Mouse (Mus musculus) hindbrain, embryonic 11.5 days (tissue): ENCODE results near the gene Lrrc73. TPM values are rescaled to one million over a fixed set of nuclear protein-coding genes. Genes with fewer than 3 reads are reported as not detected.
A peak's percentile ranks its signal among the peaks of the same experiment; 100 is the strongest.

Experiments
- ATAC-seq: fragments of 200-750 bp; cut with Nextera tagmentation; 2 replicates; pipeline ENCODE4 v1.8.0; 2017; ENCODE audit warnings: mild to moderate bottlenecking, moderate TSS enrichment, moderate library complexity; ENCODE audit not compliant: low FRiP score
- DNase-seq: peaks from one replicate; pipeline ENCODE4 v3.0.0-alpha.2; 2015; ENCODE audit warnings: low spot score
- H3K27ac ChIP-seq: fragments of 300-500 bp; sonication (generic); 2 replicates; pipeline ENCODE4 v1.5.1; 2014; ENCODE audit warnings: mild to moderate bottlenecking, low read depth, low read length
- H3K27me3 ChIP-seq: fragments of 300-500 bp; sonication (generic); 2 replicates; pipeline ENCODE4 v1.6.1; 2014; ENCODE audit warnings: mild to moderate bottlenecking, low read length, moderate library complexity, mixed read lengths; ENCODE audit not compliant: control insufficient read depth, insufficient read depth
- H3K36me3 ChIP-seq: fragments of 300-500 bp; sonication (generic); 2 replicates; pipeline ENCODE4 v1.6.1; 2014; ENCODE audit warnings: mild to moderate bottlenecking, low read length, moderate library complexity, mixed read lengths; ENCODE audit not compliant: control insufficient read depth, insufficient read depth
- H3K4me1 ChIP-seq: fragments of 300-500 bp; sonication (generic); replicated peaks from 2 replicates; pipeline ENCODE4 v1.6.1; 2014; ENCODE audit warnings: low read length, mixed read lengths; ENCODE audit not compliant: control insufficient read depth, insufficient read depth
- H3K4me2 ChIP-seq: fragments of 300-500 bp; sonication (generic); replicated peaks from 2 replicates; pipeline ENCODE4 v1.6.1; 2014; ENCODE audit warnings: mild to moderate bottlenecking, low read depth, low read length
- H3K4me3 ChIP-seq: fragments of 300-500 bp; sonication (generic); 2 replicates; pipeline ENCODE4 v1.5.1; 2014; ENCODE audit warnings: low read depth, low read length
- H3K9ac ChIP-seq: fragments of 300-500 bp; sonication (generic); 2 replicates; pipeline ENCODE4 v1.6.1; 2014; ENCODE audit warnings: low read depth, low read length
- H3K9me3 ChIP-seq: fragments of 300-500 bp; sonication (generic); 2 replicates; pipeline ENCODE4 v1.6.1; 2016; ENCODE audit warnings: low read length; ENCODE audit not compliant: control insufficient read depth
- WGBS: fragments of 180-500 bp; shearing (Covaris S2); extraction: QIAGEN DNeasy Blood & Tissue Kit; methylation state at CpG from one replicate; pipeline ENCODE4 v1.1.7; 2014; 5-methylcytosine and 5-hydroxymethylcytosine counted together
- polyA plus RNA-seq: library from polyadenylated mRNA; unstranded; fragments of >200 nt; fragmentation: Nextera tagmentation; extraction: Ambion mirVana; gene quantifications from 2 replicates; pipeline ENCODE4 v1.2.1, GENCODE M21; 2014

The Lrrc73 gene
- polyA plus RNA-seq, 1 experiment from 2014 or later, result 3.1 TPM

DNA sequence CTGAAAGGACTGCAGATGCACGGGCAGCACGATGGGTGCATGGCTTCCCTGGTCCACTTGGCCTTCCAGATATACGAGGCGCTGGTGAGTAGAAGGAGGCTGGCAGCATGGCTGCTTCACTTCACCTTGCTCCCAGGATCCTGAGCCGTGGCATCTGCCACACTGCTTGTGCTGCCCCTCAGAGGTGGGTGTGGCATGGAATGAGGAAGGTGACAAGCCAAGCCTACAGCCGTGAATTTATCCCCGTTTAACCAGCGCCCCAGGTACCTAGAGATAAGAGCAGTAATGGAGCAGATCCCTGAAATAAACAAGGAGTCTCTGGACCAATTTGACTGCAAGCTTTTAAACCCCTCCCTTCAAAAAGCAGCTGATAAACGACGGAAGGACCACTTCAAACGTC lies 11.9 kb upstream of the Lrrc73 start:
- H3K4me2 ChIP-seq, result no peak overlapping the region
- H3K27me3 ChIP-seq, result no peaks in the 10 kb centered on the region
- H3K9me3 ChIP-seq, result no peaks in the 10 kb centered on the region
- 86% methylated on average over 11 of the region's 11 CpGs for WGBS
- DNase-seq (no peak), ATAC-seq (no peak)
- H3K4me1 ChIP-seq, result no peaks in the 10 kb centered on the region; the same call in 1 of the 2 replicates
- H3K4me3 ChIP-seq, result no peak overlapping the region
- peaks cover 37% of the 10 kb centered on the region for H3K36me3 ChIP-seq
- H3K27ac ChIP-seq, result no peak overlapping the region
- no peak overlapping the region for H3K9ac ChIP-seq

DNA sequence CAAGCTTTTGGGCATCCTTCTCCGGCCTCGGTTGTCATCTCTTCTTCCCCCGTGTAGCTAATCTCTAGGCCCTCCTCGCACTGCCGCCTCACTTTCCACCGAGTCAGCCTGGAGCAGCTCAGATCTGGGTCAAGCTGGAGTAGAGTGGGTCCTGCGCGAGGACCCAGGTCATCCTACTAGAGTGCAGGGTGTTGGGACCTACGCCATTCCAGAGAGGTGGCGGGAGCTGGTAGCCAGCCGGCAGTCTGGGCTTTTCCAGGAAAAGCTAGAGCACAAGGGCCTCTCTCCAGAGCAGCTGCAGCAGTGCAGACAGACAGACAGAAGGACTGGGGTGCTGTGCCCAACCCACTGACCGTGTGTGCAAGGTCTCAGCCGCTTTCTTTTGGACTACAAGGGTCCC lies 11.1 kb upstream of the Lrrc73 start:
- no peak overlapping the region for H3K4me3 ChIP-seq
- DNase-seq (no peak), ATAC-seq (no peak)
- peaks cover 3% of the 10 kb centered on the region for H3K4me1 ChIP-seq
- H3K9ac ChIP-seq, result no peak overlapping the region
- H3K9me3 ChIP-seq, result no peaks in the 10 kb centered on the region
- H3K36me3 ChIP-seq, result peaks cover 33% of the 10 kb centered on the region
- H3K27ac ChIP-seq, result no peak overlapping the region
- H3K4me2 ChIP-seq, result no peak overlapping the region
- no peaks in the 10 kb centered on the region for H3K27me3 ChIP-seq
- WGBS, result 89% methylated on average over 13 of the region's 13 CpGs

DNA sequence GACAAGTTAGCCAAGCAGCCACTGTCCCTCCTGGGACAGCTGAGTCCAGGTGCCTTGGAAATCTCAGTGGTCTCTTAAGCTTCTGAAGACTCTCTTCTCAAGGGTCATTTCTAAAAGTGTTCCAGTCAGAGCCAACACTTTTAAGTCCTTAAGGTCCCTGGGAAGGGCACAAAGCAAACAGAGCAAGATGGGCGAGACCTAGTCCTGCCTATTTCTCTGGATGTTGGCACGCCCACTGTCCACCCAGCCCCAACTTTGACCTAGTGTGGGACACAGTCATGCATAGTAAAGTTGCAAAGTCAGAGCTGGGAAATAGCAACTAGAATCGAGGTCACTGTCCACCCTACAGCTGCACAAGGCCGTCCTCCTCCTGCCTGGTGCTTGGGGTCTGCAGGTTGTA lies 10.3 kb upstream of the Lrrc73 start:
- WGBS, result 87% methylated on average over 4 of the region's 4 CpGs
- no peak overlapping the region for H3K27ac ChIP-seq
- peaks cover 29% of the 10 kb centered on the region for H3K36me3 ChIP-seq
- DNase-seq (no peak), ATAC-seq (no peak)
- H3K27me3 ChIP-seq, result no peaks in the 10 kb centered on the region
- H3K4me1 ChIP-seq, result peaks cover 3% of the 10 kb centered on the region
- H3K9me3 ChIP-seq, result no peaks in the 10 kb centered on the region
- no peak overlapping the region for H3K4me3 ChIP-seq
- no peak overlapping the region for H3K4me2 ChIP-seq
- H3K9ac ChIP-seq, result no peak overlapping the region

DNA sequence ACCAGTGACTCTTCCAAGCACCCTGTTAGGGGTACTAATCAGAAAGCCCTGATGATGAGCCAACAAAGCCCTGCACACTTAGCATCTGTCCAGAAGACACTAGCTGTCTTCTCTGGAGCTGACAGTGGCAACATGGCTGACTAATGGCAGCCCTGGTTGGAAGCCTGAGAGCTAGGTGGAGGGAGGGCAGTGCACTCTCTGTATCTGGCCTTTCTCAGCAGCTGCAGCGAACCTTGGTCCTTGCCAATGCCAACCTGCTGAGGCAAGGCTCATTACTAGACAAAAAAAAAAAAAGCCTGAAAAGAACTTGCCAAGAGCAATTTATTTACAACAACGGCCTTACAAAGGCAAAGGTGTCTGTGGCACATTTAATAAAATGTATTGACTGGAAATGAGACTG lies 9.7 kb upstream of the Lrrc73 start:
- Histone ChIP-seq H3K27ac (no peak overlapping the region), H3K4me3 (no peak overlapping the region), H3K36me3 (peaks cover 29% of the 10 kb centered on the region), H3K9me3 (no peaks in the 10 kb centered on the region), H3K27me3 (no peaks in the 10 kb centered on the region), H3K4me1 (peaks cover 5% of the 10 kb centered on the region), H3K9ac (no peak overlapping the region), H3K4me2 (no peak overlapping the region)
- DNase-seq (no peak), ATAC-seq (no peak)
- WGBS, result 89% methylated on average over 2 of the region's 2 CpGs

DNA sequence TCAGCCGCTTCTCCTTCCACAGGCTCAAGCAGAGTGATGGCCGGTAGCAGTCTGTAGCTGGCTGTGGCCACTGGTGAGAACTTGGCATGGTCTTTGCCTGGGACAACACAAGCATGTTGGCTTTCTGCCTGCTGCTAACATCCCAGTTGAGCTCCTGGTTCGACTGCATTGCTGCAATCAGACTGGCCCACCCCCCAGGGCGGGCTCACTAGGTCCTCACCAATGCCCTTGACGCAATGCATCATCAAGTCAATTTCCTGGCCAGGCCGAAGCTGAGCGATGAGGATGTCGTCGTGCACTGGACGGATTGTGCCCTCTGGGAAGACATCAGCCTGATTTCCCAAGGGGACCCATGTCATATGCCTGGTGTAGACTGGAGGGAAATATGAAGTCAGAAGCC lies 8.8 kb upstream of the Lrrc73 start:
- H3K27ac ChIP-seq, result no peak overlapping the region
- DNase-seq (peak; percentile 10), ATAC-seq (no peak)
- peaks cover 7% of the 10 kb centered on the region for H3K4me1 ChIP-seq
- H3K36me3 ChIP-seq, result peaks cover 29% of the 10 kb centered on the region
- 85% methylated on average over 10 of the region's 10 CpGs for WGBS
- no peak overlapping the region for H3K4me2 ChIP-seq
- no peaks in the 10 kb centered on the region for H3K9me3 ChIP-seq
- no peak overlapping the region for H3K9ac ChIP-seq
- H3K4me3 ChIP-seq, result no peak overlapping the region
- H3K27me3 ChIP-seq, result no peaks in the 10 kb centered on the region

DNA sequence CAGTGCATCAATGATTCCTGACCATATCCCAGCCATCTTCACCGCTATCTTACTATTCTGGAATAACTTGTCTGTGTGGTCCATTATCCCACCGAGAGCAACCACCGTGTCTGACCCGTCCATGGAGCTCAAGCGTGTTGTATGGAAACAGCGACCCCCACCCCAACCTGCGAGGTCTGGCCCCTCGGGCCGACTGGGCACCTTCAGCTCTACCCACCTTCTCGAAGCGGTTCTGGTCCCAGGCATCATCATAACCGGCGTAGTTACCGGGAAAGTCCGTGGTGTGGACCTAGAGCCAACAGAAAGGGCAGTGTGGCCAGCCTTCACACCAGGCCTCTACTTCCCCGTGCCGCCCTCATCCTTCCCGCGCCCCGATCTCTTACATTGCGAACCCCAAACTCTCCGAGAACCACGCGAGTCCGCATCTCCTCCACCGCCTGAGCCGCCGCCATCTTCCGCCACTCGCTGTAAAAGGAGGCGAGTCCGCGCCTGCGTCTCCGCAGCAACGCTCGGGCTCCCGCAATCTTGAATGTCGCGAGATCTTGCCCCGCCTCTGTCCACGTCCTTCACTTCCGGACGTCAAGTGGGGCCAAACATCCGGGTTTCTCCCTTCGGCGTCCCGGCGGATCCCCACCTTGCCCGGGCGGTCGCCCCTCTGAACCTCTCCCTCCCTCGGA lies 5.7 kb upstream of the Lrrc73 start, which contains the start of the genes Polr1c and Yipf3:
Gene Polr1c, minus strand, starts transcription at position 543 of the 677 bp plus-strand sequence.
Gene Yipf3, plus strand, starts transcription at position 569 of the 677 bp plus-strand sequence.
- DNase-seq (peak; percentile 96), ATAC-seq (peak; percentile 90)
- Histone ChIP-seq H3K27ac (peak within 1 kb of the TSS; percentile 78), H3K4me1 (peaks cover 7% of the 10 kb centered on the region), H3K4me3 (peak within 1 kb of the TSS; percentile 97), H3K9me3 (no peaks in the 10 kb centered on the region), H3K9ac (peak within 1 kb of the TSS; percentile 93), H3K36me3 (peaks cover 26% of the 10 kb centered on the region), H3K27me3 (no peaks in the 10 kb centered on the region), H3K4me2 (peak within 1 kb of the TSS; percentile 58)
- under 1% methylated on average over 53 of the region's 53 CpGs for WGBS

DNA sequence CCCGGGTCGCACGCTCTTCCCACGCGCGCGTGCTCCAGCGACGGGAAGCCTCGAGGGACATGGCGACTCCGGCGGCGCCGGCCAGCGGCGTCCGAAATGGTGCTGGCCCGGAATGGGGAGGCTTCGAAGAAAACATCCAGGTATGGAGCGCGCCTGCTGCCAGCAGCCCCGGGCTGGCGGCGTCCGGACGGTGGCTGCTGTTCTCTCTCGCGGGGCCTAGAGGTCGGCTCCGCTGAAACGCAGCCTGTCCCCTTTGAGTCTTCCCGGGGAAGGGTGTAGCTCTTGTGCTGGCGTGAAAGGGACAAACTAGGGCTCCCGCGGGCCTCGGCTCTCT lies 5.2 kb upstream of the Lrrc73 start:
- no peaks in the 10 kb centered on the region for H3K9me3 ChIP-seq
- H3K27me3 ChIP-seq, result no peaks in the 10 kb centered on the region
- peak overlapping the region; percentile 93 for H3K9ac ChIP-seq
- no peak for ATAC-seq
- peaks cover 8% of the 10 kb centered on the region for H3K4me1 ChIP-seq
- H3K4me3 ChIP-seq, result peak overlapping the region; percentile 97
- DNase-seq, result no peak
- peaks cover 25% of the 10 kb centered on the region for H3K36me3 ChIP-seq
- 0 out of 2 replicates have a peak overlapping the region, but pooled peaks have one; percentile 10 for H3K27ac ChIP-seq
- H3K4me2 ChIP-seq, result peak overlapping the region; percentile 54
- WGBS, result under 1% methylated on average over 37 of the region's 37 CpGs

DNA sequence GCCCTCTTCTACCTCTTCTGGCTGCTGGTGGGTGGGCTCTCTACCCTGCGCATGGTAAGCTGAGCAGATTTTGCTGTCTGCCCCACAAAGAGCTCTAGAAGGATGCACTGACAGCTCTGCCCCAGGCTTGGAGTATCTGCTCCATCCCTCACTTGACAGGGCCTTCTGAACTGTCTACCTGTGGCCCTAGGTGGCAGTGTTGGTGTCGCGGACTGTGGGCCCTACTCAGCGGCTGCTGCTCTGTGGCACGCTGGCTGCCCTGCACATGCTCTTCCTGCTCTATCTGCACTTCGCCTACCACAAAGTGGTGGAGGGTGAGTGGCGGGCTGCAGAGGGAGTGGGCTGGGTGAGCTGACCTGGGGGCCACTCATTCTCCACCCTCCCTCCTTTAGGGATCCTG lies 2.2 kb upstream of the Lrrc73 start:
- H3K9ac ChIP-seq, result no peak overlapping the region
- peaks cover 9% of the 10 kb centered on the region; the same call in 1 of the 2 replicates for H3K27me3 ChIP-seq
- DNase-seq, result no peak
- H3K4me3 ChIP-seq, result no peak overlapping the region
- no peak overlapping the region for H3K27ac ChIP-seq
- WGBS, result 81% methylated on average over 7 of the region's 7 CpGs
- no peak overlapping the region for H3K4me2 ChIP-seq
- H3K9me3 ChIP-seq, result no peaks in the 10 kb centered on the region
- peaks cover 16% of the 10 kb centered on the region for H3K4me1 ChIP-seq
- no peak for ATAC-seq
- peaks cover 7% of the 10 kb centered on the region; the same call in 1 of the 2 replicates for H3K36me3 ChIP-seq
